Mouse (Mus musculus): Measurements from ENCODE around the gene Polh. TPM values are rescaled to one million over a fixed set of nuclear protein-coding genes. Genes with fewer than 3 reads are reported as not detected.

Polh gene
- polyA plus RNA-seq, 1 experiment from 2014 or later, result 15.6 TPM

GRCm38 (mm10) chr17:46201151-46201550 is 1.3 kb downstream of the Polh start:
- Histone ChIP-seq H3K36me3 (ENCODE audit: control insufficient read depth, insufficient read depth, low read length) (peaks cover 50% of the 10 kb centered on the region), H3K27ac (ENCODE audit: low read depth, low read length) (no peak overlapping the region), H3K9ac (ENCODE audit: low read depth, low read length) (no peak overlapping the region), H3K27me3 (ENCODE audit: control insufficient read depth, insufficient read depth, low read length) (no peaks in the 10 kb centered on the region), H3K4me2 (replicated peaks; ENCODE audit: low read depth, low read length) (peak overlapping the region; percentile 87), H3K4me1 (ENCODE audit: control insufficient read depth, insufficient read depth, low read length) (peaks cover 19% of the 10 kb centered on the region), H3K4me3 (ENCODE audit: low read length) (peak overlapping the region; percentile 96), H3K9me3 (ENCODE audit: control insufficient read depth, low read length) (no peaks in the 10 kb centered on the region)
- no peak for ATAC-seq (ENCODE audit: low FRiP score, low TSS enrichment)
- 65% methylated on average over 6 of the region's 6 CpGs for WGBS

- Histone ChIP-seq H3K4me3 (ENCODE audit: low read length) (no peak overlapping the region), H3K36me3 (ENCODE audit: control insufficient read depth, insufficient read depth, low read length) (peaks cover 83% of the 10 kb centered on the region), H3K9me3 (ENCODE audit: control insufficient read depth, low read length) (no peaks in the 10 kb centered on the region), H3K4me1 (ENCODE audit: control insufficient read depth, insufficient read depth, low read length) (no peaks in the 10 kb centered on the region), H3K4me2 (replicated peaks; ENCODE audit: low read depth, low read length) (no peak overlapping the region), H3K27me3 (ENCODE audit: control insufficient read depth, insufficient read depth, low read length) (no peaks in the 10 kb centered on the region), H3K27ac (ENCODE audit: low read depth, low read length) (no peak overlapping the region), H3K9ac (ENCODE audit: low read depth, low read length) (no peak overlapping the region)
- 92% methylated on average over 2 of the region's 2 CpGs for WGBS
- ATAC-seq (ENCODE audit: low FRiP score, low TSS enrichment), result no peak
These were observed 13.6 kb downstream of the Polh start for GRCm38 (mm10) chr17:46188829-46189228.

- no peak overlapping the region for H3K27ac ChIP-seq (ENCODE audit: low read depth, low read length)
- no peaks in the 10 kb centered on the region for H3K27me3 ChIP-seq (ENCODE audit: control insufficient read depth, insufficient read depth, low read length)
- ATAC-seq (ENCODE audit: low FRiP score, low TSS enrichment), result no peak
- H3K4me1 ChIP-seq (ENCODE audit: control insufficient read depth, insufficient read depth, low read length), result no peaks in the 10 kb centered on the region
- H3K9me3 ChIP-seq (ENCODE audit: control insufficient read depth, low read length), result no peaks in the 10 kb centered on the region
- H3K36me3 ChIP-seq (ENCODE audit: control insufficient read depth, insufficient read depth, low read length), result peaks cover 85% of the 10 kb centered on the region
- no peak overlapping the region for H3K9ac ChIP-seq (ENCODE audit: low read depth, low read length)
- 84% methylated on average over 4 of the region's 4 CpGs for WGBS
- no peak overlapping the region for H3K4me3 ChIP-seq (ENCODE audit: low read length)
- no peak overlapping the region for H3K4me2 ChIP-seq (replicated peaks; ENCODE audit: low read depth, low read length)
These were observed 20.2 kb downstream of the Polh start for GRCm38 (mm10) chr17:46182273-46182672.

- Histone ChIP-seq H3K4me2 (replicated peaks; ENCODE audit: low read depth, low read length) (no peak overlapping the region), H3K4me3 (ENCODE audit: low read length) (no peak overlapping the region), H3K36me3 (ENCODE audit: control insufficient read depth, insufficient read depth, low read length) (peaks cover 82% of the 10 kb centered on the region), H3K9ac (ENCODE audit: low read depth, low read length) (no peak overlapping the region), H3K27me3 (ENCODE audit: control insufficient read depth, insufficient read depth, low read length) (no peaks in the 10 kb centered on the region), H3K9me3 (ENCODE audit: control insufficient read depth, low read length) (no peaks in the 10 kb centered on the region), H3K27ac (ENCODE audit: low read depth, low read length) (no peak overlapping the region), H3K4me1 (ENCODE audit: control insufficient read depth, insufficient read depth, low read length) (no peaks in the 10 kb centered on the region)
- 79% methylated on average over 3 of the region's 3 CpGs for WGBS
- no peak for ATAC-seq (ENCODE audit: low FRiP score, low TSS enrichment)
These were observed 31.9 kb downstream of the Polh start for GRCm38 (mm10) chr17:46170538-46170937.

GRCm38 (mm10) chr17:46168768-46169167 is 33.7 kb downstream of the Polh start:
- no peaks in the 10 kb centered on the region for H3K4me1 ChIP-seq (ENCODE audit: control insufficient read depth, insufficient read depth, low read length)
- H3K4me3 ChIP-seq (ENCODE audit: low read length), result no peak overlapping the region
- H3K36me3 ChIP-seq (ENCODE audit: control insufficient read depth, insufficient read depth, low read length), result peaks cover 91% of the 10 kb centered on the region
- no peak overlapping the region for H3K27ac ChIP-seq (ENCODE audit: low read depth, low read length)
- no peak overlapping the region for H3K9ac ChIP-seq (ENCODE audit: low read depth, low read length)
- ATAC-seq (ENCODE audit: low FRiP score, low TSS enrichment), result no peak
- WGBS, result 91% methylated on average over 5 of the region's 5 CpGs
- no peaks in the 10 kb centered on the region for H3K9me3 ChIP-seq (ENCODE audit: control insufficient read depth, low read length)
- no peak overlapping the region for H3K4me2 ChIP-seq (replicated peaks; ENCODE audit: low read depth, low read length)
- no peaks in the 10 kb centered on the region for H3K27me3 ChIP-seq (ENCODE audit: control insufficient read depth, insufficient read depth, low read length)

DNA sequence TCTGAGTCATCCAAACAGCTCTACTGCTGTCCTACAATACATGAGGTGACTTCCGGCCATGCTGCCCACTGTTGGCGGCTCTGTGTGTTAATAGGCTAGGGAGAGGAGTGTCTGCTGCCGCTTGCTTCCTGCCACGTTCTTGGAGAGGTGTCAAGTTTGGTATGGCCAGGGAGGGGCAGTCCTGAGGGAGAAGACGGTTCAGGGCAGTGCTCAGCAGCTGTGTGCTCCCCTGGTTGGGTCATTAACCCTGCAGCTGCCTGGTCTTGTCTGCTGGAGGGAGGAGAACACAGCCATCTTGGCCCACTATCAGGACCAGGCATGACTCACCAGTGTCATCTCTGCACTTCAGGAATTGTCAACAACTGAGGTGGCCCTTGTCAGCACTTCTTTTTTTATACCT is 34.1 kb downstream of the Polh start:
- no peak overlapping the region for H3K4me2 ChIP-seq (replicated peaks; ENCODE audit: low read depth, low read length)
- peak; percentile 40; the same call in 1 of the 2 replicates for ATAC-seq (ENCODE audit: low FRiP score, low TSS enrichment)
- 36% methylated on average over 5 of the region's 5 CpGs for WGBS
- H3K36me3 ChIP-seq (ENCODE audit: control insufficient read depth, insufficient read depth, low read length), result peaks cover 91% of the 10 kb centered on the region
- no peak overlapping the region for H3K27ac ChIP-seq (ENCODE audit: low read depth, low read length)
- no peaks in the 10 kb centered on the region for H3K27me3 ChIP-seq (ENCODE audit: control insufficient read depth, insufficient read depth, low read length)
- H3K4me3 ChIP-seq (ENCODE audit: low read length), result no peak overlapping the region
- H3K9ac ChIP-seq (ENCODE audit: low read depth, low read length), result no peak overlapping the region
- H3K9me3 ChIP-seq (ENCODE audit: control insufficient read depth, low read length), result no peaks in the 10 kb centered on the region
- no peaks in the 10 kb centered on the region for H3K4me1 ChIP-seq (ENCODE audit: control insufficient read depth, insufficient read depth, low read length)

- Histone ChIP-seq H3K9ac (ENCODE audit: low read depth, low read length) (no peak overlapping the region), H3K4me1 (ENCODE audit: control insufficient read depth, insufficient read depth, low read length) (peaks cover under 1% of the 10 kb centered on the region; the same call in 1 of the 2 replicates), H3K4me2 (replicated peaks; ENCODE audit: low read depth, low read length) (no peak overlapping the region), H3K9me3 (ENCODE audit: control insufficient read depth, low read length) (no peaks in the 10 kb centered on the region), H3K36me3 (ENCODE audit: control insufficient read depth, insufficient read depth, low read length) (peaks cover 78% of the 10 kb centered on the region), H3K27ac (ENCODE audit: low read depth, low read length) (no peak overlapping the region), H3K27me3 (ENCODE audit: control insufficient read depth, insufficient read depth, low read length) (no peaks in the 10 kb centered on the region), H3K4me3 (ENCODE audit: low read length) (no peak overlapping the region)
- 92% methylated on average over 11 of the region's 11 CpGs for WGBS
- ATAC-seq (ENCODE audit: low FRiP score, low TSS enrichment), result no peak
These were observed 35.4 kb downstream of the Polh start for GRCm38 (mm10) chr17:46167014-46167413.

GRCm38 (mm10) chr17:46166270-46166669 is 36.2 kb downstream of the Polh start:
- no peak for ATAC-seq (ENCODE audit: low FRiP score, low TSS enrichment)
- Histone ChIP-seq H3K36me3 (ENCODE audit: control insufficient read depth, insufficient read depth, low read length) (peaks cover 74% of the 10 kb centered on the region), H3K27me3 (ENCODE audit: control insufficient read depth, insufficient read depth, low read length) (no peaks in the 10 kb centered on the region), H3K9ac (ENCODE audit: low read depth, low read length) (no peak overlapping the region), H3K4me2 (replicated peaks; ENCODE audit: low read depth, low read length) (no peak overlapping the region), H3K4me1 (ENCODE audit: control insufficient read depth, insufficient read depth, low read length) (peaks cover 6% of the 10 kb centered on the region; the same call in 1 of the 2 replicates), H3K4me3 (ENCODE audit: low read length) (no peak overlapping the region), H3K9me3 (ENCODE audit: control insufficient read depth, low read length) (no peaks in the 10 kb centered on the region), H3K27ac (ENCODE audit: low read depth, low read length) (no peak overlapping the region)
- WGBS, result 86% methylated on average over 5 of the region's 5 CpGs

GRCm38 (mm10) chr17:46165460-46165859 is 37.0 kb downstream of the Polh start:
- Histone ChIP-seq H3K36me3 (ENCODE audit: control insufficient read depth, insufficient read depth, low read length) (peaks cover 67% of the 10 kb centered on the region), H3K4me3 (ENCODE audit: low read length) (no peak overlapping the region), H3K4me1 (ENCODE audit: control insufficient read depth, insufficient read depth, low read length) (peaks cover 6% of the 10 kb centered on the region; the same call in 1 of the 2 replicates), H3K4me2 (replicated peaks; ENCODE audit: low read depth, low read length) (no peak overlapping the region), H3K9ac (ENCODE audit: low read depth, low read length) (no peak overlapping the region), H3K27me3 (ENCODE audit: control insufficient read depth, insufficient read depth, low read length) (no peaks in the 10 kb centered on the region), H3K9me3 (ENCODE audit: control insufficient read depth, low read length) (no peaks in the 10 kb centered on the region), H3K27ac (ENCODE audit: low read depth, low read length) (no peak overlapping the region)
- 87% methylated on average over 12 of the region's 12 CpGs for WGBS
- no peak for ATAC-seq (ENCODE audit: low FRiP score, low TSS enrichment)

All from kidney, embryonic 14.5 days (tissue).